Mouse (Mus musculus) cortical plate, adult 2 months (tissue): ENCODE data around the gene Agrn. TPM values are rescaled to one million over a fixed set of nuclear protein-coding genes. Genes with fewer than 3 reads are reported as not detected.

Experiments
- H3K27ac ChIP-seq: fragments of 200-500 bp; 2 replicates; pipeline ENCODE4 v1.5.1; 2012; ENCODE audit warnings: low read length, control low read depth, inconsistent platforms; ENCODE audit not compliant: insufficient read depth
- H3K4me1 ChIP-seq: fragments of 200-500 bp; 2 replicates; pipeline ENCODE4 v1.6.1; 2011; ENCODE audit warnings: low read length; ENCODE audit not compliant: control insufficient read depth, insufficient read depth
- H3K4me3 ChIP-seq: fragments of 200-500 bp; 2 replicates; pipeline ENCODE4 v1.5.1; 2011; ENCODE audit warnings: mild to moderate bottlenecking, low read length, control low read depth; ENCODE audit not compliant: insufficient read depth
- CTCF ChIP-seq: fragments of 200-500 bp; IDR thresholded peaks from 2 replicates; pipeline ENCODE4 v1.5.1; 2011; ENCODE audit warnings: mild to moderate bottlenecking, control low read depth, low read length; ENCODE audit not compliant: insufficient read depth; ENCODE audit errors: extremely low read depth
- POLR2A ChIP-seq: fragments of 200-500 bp; IDR thresholded peaks from 2 replicates; pipeline ENCODE4 v1.6.1; 2011; ENCODE audit warnings: mild to moderate bottlenecking, low read length, control low read depth; ENCODE audit not compliant: insufficient read depth; ENCODE audit errors: extremely low read depth
- polyA plus RNA-seq: library from polyadenylated mRNA; depleted of rRNA; stranded (reverse); fragments of >200 nt; gene quantifications from 2 replicates; pipeline ENCODE4 v1.2.3, GENCODE M21; 2012

Agrn gene
- polyA plus RNA-seq, 1 experiment: 186 TPM

GRCm38 (mm10) chr4:156224276-156224675, 27.0 kb upstream of the Agrn start:
- no peak overlapping the region for H3K4me3 ChIP-seq
- peaks cover 4% of the 10 kb centered on the region for H3K4me1 ChIP-seq
- H3K27ac ChIP-seq: no peak overlapping the region
- TF ChIP-seq CTCF (no peak), POLR2A (no peak)

- Histone ChIP-seq H3K4me3 (no peak overlapping the region), H3K4me1 (no peaks in the 10 kb centered on the region), H3K27ac (no peak overlapping the region)
- no peak for TF ChIP-seq CTCF
- TF ChIP-seq POLR2A: no peak
Observed at GRCm38 (mm10) chr4:156219936-156220335, 22.6 kb upstream of the Agrn start.

GRCm38 (mm10) chr4:156217838-156218237, 20.6 kb upstream of the Agrn start:
- no peak overlapping the region for H3K27ac ChIP-seq
- H3K4me1 ChIP-seq: no peaks in the 10 kb centered on the region
- H3K4me3 ChIP-seq: no peak overlapping the region
- TF ChIP-seq CTCF: no peak
- TF ChIP-seq POLR2A: no peak

- H3K27ac ChIP-seq: no peak overlapping the region
- TF ChIP-seq POLR2A (no peak), CTCF (no peak)
- H3K4me1 ChIP-seq: no peaks in the 10 kb centered on the region
- no peak overlapping the region for H3K4me3 ChIP-seq
Observed at GRCm38 (mm10) chr4:156217022-156217669, 19.9 kb upstream of the Agrn start.

- Histone ChIP-seq H3K4me3 (no peak overlapping the region), H3K27ac (no peak overlapping the region), H3K4me1 (no peaks in the 10 kb centered on the region)
- TF ChIP-seq CTCF (no peak), POLR2A (no peak)
Observed at GRCm38 (mm10) chr4:156216196-156216595, 18.9 kb upstream of the Agrn start.

- Histone ChIP-seq H3K27ac (no peak within 1 kb of the TSS), H3K4me3 (no peak within 1 kb of the TSS), H3K4me1 (no peaks in the 10 kb centered on the region)
- TF ChIP-seq POLR2A: no peak
- no peak for TF ChIP-seq CTCF
Observed at GRCm38 (mm10) chr4:156215649-156216048, 18.4 kb upstream of the Agrn start, which contains the start of gene Perm1. Perm1 (plus strand) TSS chr4:156215868.

- TF ChIP-seq POLR2A (no peak), CTCF (no peak)
- no peak overlapping the region for H3K4me3 ChIP-seq
- H3K4me1 ChIP-seq: no peaks in the 10 kb centered on the region
- H3K27ac ChIP-seq: no peak overlapping the region
Observed at GRCm38 (mm10) chr4:156213134-156213533, 15.8 kb upstream of the Agrn start.

GRCm38 (mm10) chr4:156209963-156210635, 12.8 kb upstream of the Agrn start:
- Histone ChIP-seq H3K4me3 (no peak overlapping the region), H3K4me1 (no peaks in the 10 kb centered on the region), H3K27ac (no peak overlapping the region)
- TF ChIP-seq CTCF: no peak
- TF ChIP-seq POLR2A: no peak

- Histone ChIP-seq H3K4me1 (no peaks in the 10 kb centered on the region; the same call in 1 of the 2 replicates), H3K4me3 (no peak overlapping the region), H3K27ac (no peak overlapping the region)
- no peak for TF ChIP-seq POLR2A
- no peak for TF ChIP-seq CTCF
Observed at GRCm38 (mm10) chr4:156208872-156209271, 11.6 kb upstream of the Agrn start.
